Mouse (Mus musculus) embryo, embryonic 9.5 days (tissue): Measurements from ENCODE around the gene Cela3a.
"Not testable (repeated sequence)": the region's sequence is repeated elsewhere in the genome, so short reads cannot be mapped to it uniquely, and the experiment has no call there.

Source experiments
- DNase-seq: peaks from one replicate; pipeline ENCODE4 v3.0.0-alpha.2; 2017; ENCODE audit errors: extremely low spot score

The Cela3a gene

DNA sequence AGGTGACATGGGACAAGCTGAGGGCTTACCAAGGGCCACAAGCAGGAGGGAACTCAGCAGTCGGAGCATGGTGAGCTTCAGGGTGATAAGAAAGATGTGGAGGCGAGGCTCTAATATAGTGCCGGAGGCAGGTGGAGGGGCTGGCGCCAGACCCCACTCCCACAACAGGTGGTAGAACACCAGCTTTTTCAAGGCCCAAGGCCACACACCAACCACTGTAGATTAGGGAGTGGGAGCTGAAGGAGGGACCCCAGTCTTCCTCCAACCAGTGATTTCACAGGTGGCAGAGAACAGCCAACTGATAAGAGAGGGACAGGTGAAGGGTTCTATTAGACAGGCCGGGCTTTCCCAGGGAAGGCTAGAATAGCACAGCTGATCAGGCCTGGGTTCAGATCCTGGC, at the start of gene Cela3a:
Gene Cela3a, minus strand, starts transcription at position 101 of the 400 bp plus-strand sequence.
- no peak for DNase-seq

DNA sequence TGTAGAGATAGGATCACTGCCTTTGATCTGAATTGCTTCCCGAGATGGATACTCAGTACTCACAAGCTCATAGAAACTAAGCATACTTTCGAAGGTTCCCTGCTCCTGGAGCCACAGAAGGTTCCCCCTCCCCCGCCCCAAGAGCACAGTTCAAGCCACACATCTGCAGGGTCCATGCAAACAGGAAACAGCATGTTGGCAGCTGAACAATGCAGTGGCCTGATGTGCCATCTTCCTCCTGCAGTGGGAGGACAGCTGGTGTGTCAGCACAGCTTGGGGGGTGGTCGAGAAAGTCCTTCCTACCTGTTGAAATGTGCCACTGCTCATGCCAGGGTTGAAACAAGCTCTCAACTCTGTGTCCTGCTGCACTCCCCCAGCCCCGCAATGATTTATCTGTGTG, 49.3 kb upstream of the Cela3a start:
- no peak for DNase-seq

DNA sequence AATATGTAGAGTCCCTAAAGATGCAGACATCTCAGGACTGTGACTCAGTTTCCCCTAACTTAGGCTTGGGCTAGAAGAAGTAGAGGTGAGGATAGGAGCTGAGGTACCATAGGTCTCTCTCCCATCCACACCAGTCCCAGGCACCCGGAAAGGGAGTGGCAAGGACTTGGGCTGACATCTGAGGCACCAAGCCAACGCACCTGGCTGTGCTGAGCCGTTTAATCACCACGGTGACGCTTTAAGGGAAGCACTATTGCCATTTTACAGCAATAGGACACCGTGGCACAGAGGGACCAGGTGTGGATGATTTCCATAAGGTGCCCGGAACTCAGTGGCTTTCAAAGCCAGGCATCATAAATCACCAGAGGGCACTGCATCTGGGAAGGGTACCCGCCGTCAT, 48.7 kb upstream of the Cela3a start:
- DNase-seq, result no peak

DNA sequence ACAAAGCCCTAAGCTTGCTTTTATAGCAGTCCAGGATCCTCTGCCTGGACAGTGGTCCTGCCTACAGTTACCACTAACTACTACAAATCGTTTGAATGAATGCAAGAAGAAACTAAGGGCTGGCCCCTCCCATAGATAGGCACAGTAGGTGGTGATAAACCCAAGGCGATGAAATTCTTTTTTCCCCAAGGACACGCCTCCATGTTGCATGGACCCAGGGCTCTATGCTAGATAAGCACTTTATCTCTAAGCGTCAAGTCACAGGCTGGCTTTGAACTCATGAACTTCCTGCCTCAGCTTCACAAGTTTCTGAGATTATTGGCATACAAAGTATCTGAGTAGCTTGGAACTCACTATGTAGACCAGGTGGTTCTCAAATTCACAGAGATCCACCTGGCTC, 47.7 kb upstream of the Cela3a start:
- DNase-seq, result no peak

DNA sequence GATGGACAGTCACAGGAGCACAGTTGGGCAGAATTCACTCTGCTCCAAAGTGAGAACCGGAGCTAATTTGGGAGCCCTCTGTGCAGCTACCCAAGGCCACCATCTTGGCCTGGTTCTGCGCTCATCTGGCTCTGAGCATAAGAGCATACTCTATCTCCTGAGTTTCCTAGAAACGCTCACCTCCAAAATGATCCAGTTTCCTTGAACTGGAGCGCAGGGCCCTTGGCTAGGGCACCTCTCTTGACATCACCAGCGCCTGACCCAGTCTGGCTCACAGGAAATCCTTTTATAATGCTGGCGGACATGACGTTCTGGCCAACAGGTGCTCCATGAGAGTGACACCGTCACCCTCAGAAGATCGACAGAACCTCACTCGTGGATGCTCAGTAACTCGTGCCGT, 47.0 kb upstream of the Cela3a start:
- no peak for DNase-seq

DNA sequence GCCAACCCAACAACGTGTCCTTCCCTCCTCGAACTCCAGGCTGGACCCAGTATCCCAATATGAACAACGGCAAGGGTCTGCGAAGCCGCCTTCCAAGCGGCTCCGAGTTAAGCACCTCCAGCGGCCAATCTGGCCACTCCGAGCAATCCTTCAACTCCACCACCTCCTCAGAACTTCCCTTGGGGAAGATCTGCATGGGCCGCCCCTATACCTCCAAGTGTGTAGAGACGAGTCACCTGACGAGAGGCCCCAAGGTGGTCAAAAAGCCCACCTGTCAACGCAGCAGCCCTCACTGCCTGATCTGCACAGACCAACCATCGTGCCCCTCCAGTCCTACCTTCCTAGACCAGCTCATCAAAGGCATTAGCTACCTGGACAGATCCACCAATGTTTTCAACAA, 45.0 kb upstream of the Cela3a start:
- no peak for DNase-seq

DNA sequence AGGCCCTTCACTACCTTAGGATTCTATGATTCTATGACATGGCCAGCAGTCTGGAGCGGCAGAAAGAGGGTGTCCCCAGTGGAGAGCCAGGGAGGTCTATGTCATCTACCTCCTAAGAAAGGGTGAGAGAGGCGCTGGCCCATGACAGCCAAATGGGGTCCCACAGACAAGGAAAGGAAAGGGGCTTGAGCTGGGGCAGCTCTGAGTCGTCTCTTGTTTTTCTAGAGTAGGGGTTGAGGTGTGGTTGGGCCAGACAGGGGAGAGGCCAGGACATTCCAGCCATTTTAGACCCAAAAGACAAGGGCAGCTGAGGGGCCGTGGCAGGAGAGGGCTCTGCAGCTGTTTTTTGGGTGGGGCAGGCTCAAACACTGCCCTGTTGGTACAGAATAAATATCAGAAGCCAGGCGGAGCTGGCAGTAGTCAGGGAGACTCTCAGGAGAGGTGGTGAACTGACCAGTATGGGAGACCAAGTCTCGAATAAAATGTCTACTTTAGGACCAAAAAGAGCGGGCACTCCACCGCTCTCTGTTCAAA, 43.7 kb upstream of the Cela3a start, which contains the start of gene 1700013G24Rik:
Gene 1700013G24Rik, plus strand, starts transcription at position 51 of the 534 bp plus-strand sequence.
- DNase-seq, result no peak

DNA sequence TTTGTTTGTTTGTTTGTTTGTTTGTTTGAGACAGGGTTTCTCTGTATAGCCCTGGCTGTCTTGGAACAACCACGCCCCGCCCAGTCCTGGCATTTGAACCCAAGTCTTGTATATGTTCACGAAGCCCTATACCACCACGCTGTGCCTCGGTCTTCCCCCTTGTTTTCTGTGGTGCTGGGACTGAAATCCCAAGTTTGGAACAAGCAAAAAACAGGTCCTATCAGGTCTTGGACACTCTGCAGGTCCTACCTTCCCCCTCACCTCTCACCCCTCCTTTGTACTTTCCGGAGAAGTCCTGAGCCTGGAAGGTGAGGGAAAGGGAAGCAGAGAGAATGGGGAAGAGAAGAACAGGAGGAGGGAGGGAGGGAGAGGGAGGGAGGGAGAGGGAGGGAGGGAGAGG, 42.6 kb upstream of the Cela3a start:
- no peak for DNase-seq

DNA sequence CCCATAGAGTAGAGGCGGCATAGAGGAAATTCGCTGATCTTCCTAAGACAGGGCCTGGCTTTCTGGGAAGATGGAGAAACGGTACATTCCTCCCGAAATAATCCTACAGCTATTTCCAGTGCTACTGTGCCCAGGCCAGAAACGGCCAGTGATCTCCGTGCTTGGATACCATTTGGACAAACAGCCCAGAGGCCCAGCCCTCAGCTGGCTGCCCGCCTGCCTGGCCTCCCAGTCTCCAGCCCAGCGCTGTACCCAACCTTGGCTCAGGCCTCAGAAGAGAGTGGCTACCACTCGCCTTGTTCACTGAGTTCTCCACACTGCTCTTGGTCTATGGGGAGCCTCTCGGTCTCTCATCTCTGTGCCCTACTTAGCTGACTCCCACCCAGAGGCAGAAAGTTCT, 40.1 kb upstream of the Cela3a start:
- no peak for DNase-seq

DNA sequence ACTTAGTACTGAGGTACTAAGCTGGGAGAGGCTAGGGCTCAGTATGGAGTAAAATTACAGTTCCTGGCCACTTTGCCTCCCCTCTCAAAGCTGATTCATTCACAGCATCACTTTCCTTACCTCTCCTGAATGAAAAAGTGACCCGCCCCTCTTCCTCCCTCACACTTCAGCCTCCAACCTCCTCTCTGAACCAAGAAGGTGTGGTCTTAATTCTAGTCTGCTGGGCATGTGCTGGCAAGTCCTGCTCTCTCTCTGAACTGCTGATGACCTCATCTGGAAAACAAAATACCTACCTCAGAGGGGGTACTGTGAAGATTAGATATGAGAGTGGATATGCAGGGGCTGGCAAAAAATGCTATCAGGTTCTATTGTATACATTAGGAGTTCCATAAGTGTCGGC, 39.5 kb upstream of the Cela3a start:
- DNase-seq, result no peak

DNA sequence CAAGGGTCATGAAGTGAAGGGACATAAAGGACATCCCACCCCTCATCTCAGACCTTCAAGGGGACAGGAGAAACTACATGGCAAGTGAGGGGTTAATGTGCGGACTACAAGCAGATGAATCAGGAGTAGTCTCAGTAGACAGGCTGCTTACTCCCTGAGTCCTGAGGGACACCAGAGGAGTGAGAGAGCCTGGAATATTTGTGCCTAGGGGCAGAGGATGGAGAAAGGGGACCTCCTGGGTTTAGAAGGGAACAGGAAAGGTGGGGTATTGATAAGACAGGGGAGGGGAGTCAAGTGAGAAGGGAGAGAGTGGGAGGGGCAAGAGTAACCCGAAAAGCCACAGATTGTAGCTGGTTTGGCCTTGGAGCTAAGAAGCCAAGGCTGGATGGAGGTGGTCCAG, 39.0 kb upstream of the Cela3a start:
- no peak for DNase-seq

DNA sequence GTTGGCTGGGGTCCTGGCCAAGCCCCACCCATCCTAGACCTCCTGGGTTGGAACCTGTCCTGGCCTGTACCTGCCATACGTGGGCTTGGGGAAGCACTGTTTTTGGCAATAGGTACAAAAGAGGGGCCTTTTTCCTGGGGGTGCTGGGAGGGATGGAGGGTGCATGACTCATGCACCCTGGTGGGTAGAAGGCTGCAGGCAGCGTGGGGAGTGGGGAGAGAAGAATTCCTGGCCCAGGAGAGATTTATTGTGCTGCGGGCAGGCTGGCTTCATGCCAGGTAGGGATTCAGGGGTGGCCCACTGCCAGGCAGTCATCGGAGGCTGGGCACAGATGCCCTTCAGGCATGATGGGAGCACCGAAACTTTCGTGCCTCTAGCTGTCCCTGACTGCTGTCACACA, 38.6 kb upstream of the Cela3a start:
- DNase-seq, result no peak

DNA sequence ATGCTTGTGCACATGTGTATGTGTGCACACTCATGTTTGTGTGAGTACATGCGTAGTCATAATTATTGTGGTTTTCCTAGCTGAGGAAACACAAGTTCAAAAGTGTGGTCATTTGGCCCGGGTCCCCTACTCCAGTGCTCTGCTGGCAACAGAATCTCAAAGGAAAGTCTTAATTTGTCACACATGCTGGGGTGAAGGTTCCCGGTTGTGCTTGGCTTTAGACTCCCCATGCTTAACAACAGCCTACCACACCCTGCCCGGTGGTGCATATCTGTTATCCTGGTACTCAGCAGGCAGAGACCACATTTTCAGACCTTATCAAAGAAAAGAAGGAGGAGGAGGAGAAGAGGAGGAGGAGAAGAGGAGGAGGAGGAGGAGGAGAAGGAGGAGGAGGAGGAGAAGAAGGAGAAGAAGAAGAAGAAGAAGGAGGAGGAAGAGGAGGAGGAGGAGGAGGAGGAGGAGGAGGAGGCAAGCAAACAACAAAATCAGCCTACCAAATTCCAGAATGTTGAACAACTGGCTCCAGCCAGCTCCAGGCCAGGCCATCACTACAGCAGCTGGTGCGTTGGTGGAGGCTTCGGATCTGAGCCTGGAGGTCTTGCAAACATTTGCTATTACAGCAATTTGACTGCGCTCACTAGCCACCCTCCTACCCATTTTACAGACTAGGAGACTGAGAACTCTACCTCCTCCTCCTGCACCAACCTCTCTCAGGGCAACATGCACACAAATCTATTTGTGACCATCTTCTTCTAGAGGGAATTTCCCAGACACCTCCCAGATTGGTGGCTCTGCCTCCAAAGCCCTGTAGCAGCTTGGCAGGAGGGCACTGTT, 38.0 kb upstream of the Cela3a start:
- no peak for DNase-seq

DNA sequence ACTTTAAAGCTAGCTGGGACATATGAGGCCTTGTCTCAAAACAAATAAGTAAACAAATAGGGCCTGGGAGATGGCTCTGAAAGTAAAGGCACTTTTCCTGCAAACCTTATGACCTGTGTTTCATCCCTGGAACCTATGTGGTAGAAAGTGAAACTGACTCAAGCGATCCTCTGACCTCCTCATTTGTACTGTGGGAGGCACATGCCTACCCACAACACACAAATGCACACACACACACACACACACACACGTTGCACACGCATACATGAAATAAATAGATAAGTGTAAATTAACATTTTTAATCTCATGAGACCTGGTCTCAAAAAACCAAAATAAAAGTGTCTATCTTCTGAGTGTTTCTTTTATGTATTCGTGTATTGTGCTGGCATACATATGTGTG, 36.3 kb upstream of the Cela3a start:
- no peak for DNase-seq

DNA sequence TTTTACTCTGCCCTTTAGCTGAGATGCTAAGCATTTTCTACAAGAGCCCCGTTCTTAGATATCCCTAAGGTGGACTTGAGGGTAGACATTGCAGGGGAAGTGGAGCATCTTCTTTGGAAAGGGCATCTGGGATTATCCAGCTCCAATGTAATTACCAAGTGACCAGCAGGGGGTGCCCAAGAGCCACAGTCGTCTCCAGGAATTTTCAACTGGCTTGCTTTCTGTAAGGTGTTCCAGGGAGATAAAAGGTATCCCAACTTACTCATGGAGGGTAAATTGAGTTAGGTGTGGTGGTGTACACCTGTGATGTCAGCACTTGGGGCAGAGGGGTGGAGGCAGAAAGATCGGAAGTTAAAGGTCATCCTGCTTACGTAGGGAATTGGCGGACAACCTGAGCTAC, 34.0 kb upstream of the Cela3a start:
- peak; percentile 66 for DNase-seq

DNA sequence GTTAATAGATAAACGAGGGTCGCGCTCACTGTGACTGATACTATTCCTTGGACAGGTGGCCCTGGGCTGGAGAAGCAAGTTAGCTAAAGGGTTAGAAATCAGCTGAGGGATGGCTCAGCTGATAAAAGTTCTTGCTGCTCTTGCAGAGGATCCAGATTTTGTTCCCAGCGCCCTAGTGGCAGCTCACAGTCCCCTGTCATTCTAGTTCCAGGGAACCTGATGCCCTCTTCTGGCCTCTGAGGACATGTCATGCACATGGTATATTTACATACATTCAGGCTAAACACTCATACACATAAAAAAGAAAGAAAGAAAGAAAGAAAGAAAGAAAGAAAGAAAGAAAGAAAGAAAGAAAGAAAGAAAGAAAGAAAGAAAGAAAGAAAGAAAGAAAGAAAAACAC, 31.7 kb upstream of the Cela3a start:
- no peak for DNase-seq

DNA sequence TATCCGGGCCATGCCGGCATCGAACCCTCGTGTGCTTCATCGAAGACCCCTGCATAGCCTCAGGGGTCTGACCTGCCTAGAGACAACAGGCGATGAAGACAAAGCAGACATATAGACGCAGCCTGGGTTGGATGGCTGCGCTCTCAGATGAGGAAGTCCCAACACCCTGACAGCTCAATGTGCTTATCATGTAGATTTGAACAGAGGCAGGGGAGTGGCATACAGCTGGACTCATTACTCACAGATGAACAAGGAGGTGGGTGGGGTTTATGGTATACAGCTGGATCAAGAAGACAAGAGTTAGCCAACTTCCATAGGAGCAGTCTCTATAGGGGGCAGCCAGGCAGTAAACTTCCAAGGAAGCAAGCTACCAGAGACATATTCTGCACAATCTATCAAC, 29.3 kb upstream of the Cela3a start:
- no peak for DNase-seq

DNA sequence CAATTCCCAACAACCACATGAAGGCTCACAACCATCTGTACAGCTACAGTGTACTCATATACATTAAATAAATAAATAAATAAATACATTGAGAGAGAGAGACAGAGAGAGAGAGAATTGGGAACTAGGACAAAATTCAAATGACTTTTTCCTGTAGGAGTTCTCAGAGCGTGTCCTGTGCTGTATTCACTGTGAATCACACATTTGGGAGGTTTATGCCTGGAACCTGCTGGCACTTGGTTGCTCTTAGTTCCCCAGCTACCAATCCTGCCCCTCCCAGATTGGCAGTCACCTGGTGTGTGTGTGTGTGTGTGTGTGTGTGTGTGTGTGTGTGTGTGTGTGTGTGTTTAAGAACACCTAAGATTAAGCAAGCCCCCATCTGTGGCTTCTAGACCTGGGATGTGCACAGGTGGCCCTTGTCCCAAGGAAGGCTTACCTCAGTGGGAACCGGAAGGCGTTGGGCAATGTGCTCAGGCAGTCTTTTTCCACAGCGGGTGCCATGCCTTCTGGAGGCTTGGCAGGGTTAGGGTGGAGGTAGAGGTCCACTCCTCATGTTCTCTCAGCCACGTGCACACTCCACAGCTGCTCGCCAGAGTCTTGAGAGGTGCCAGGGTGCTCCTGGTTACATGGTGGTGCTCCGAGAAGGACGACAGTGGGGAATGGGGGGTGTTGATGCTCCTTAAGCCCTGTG, 27.5 kb upstream of the Cela3a start:
- no peak for DNase-seq

DNA sequence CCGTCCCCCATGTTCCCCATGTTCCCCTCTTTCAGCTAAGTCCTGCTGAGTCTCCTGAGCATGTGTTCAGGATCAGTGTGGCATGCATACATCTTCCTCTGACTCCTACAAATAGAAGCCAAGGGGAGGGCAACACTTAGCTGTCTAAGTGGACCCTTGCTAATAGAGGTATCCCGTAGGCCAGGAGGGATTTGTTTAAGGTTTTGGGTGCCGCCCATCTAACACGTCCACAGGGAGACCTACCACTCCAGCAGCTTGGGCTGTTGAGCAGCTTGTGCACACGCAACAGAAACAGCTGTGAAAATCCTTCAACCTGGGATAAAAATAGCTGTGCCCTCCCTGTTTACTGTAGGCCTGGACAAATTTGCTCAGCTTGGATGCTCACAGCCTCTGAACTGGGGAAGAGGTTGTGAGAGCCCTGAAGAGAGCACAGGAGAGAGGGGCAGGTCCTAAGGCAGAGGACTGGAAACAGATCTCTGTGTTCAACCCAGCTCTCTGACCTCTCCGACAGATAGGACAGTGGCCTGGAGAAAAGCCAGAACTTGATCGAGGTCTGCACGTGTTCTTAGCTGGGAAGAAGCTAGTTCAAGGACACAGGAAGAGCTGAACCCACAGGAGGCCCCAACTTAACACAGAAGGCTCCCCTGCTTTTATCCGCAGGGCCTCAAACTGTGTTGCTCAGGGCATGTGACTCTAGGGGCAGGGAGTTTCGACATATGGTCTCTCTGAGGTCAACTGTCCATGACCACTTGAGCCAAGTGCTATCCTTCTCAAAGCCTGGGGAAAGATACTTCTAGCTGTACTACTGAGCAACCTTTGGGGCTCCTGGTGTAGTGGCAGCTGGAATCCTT, 23.3 kb upstream of the Cela3a start:
- DNase-seq, result not testable (repeated sequence)

DNA sequence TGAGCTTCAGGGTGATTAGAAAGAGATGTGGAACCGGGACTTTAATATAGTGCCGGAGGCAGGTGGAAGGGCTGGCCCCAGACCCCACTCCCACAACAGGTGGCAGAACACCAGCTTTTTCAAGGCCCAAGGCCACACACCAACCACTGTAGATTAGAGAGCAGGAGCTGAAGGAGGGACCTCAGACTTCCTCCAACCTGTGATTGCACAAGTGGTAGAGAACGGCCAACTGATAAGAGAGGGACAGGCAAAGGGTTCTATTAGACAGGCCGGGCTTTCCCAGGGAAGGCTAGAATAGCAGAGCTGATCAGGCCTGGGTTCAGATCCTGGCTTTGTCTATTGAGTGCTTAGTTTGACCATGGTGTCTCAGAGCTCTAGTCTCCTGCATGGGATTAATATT, 20.9 kb upstream of the Cela3a start, which contains the start of gene Cela3b:
Gene Cela3b, minus strand, starts transcription at position 39 of the 400 bp plus-strand sequence.
- no peak for DNase-seq

DNA sequence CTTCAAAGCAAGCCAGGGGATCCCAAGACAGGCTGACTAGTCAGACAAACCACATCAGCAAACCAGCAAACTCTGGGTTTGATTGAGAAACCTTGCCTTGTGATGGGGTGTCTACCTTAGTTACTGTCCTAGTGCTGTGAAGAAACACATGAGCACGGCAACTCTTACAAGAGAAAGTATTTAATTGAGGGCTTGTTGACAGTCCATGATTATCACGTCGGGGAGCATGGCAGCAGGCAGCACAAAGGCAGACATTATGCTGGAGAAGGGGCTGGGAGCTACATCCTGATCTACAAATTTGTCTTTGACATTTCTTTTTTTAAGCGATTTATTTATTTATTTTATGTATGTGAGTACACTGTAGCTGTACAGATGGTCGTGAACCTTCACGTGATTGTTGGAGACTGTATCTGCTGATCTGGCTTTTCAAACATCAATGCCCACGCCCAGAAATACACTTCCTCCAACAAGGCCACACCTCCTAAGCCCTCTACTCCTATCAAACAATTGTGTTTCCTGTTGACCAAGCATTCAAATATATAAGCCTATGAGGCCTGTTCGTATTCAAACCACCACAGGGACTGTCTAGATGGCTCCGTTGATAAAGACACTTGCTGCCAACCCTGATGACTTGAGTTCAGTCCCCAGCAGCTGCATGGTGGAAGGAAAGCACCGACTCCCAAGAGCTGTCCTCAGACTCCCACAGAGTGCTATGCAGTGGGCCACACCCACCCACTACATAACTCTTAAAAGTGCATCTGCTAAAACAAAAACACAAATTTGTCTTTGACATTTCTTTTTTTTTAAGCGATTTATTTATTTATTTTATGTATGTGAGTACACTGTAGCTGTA, 8.3 kb upstream of the Cela3a start:
- DNase-seq, result no peak
